Mouse (Mus musculus) lung, postnatal 0 days (tissue): ENCODE measurements around the gene Tspan9.

Experiments
- CTCF ChIP-seq: IDR thresholded peaks from 2 replicates; pipeline ENCODE4 v1.5.1; 2016; ENCODE audit warnings: antibody characterized with exemption, mild to moderate bottlenecking
- EP300 ChIP-seq: IDR thresholded peaks from 2 replicates; pipeline ENCODE4 v1.6.1; 2016; ENCODE audit warnings: antibody characterized with exemption, mild to moderate bottlenecking, control low read depth

DNA sequence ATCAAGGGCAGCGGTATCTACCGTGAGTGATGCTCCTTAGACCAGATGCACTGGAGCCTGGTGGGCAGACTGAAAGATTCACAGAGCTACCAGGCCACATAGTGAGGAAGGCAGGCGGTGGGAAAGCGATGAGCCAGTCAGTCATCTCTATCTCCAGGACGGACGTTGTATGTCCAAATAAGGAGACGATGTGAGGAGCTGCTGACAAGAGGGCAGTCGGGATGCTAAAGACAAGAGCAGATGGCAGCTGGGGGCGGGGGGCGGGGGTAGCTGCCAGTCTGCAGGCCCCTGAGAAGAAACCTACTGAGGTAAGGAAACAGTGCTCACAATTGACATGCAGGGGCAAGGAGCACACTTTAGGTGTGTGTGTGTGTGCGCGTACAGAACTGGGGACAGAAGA is 22.6 kb downstream of the Tspan9 start:
- TF ChIP-seq CTCF, result no peak
- no peak for TF ChIP-seq EP300
